Mouse (Mus musculus) liver, adult 2 months (tissue): ENCODE measurements around the gene Zfp626.

Source experiments
- CTCF ChIP-seq: fragments of 200-500 bp; IDR thresholded peaks from 2 replicates; pipeline ENCODE4 v1.5.1; 2011; ENCODE audit warnings: low read depth, low read length, control low read depth
- POLR2A ChIP-seq: fragments of 200-500 bp; IDR thresholded peaks from 2 replicates; pipeline ENCODE4 v1.6.1; 2011; ENCODE audit warnings: low read length, control low read depth; ENCODE audit not compliant: insufficient read depth; ENCODE audit errors: extremely low read depth

GRCm38 (mm10) chr7:27837896-27838295 is 30.9 kb downstream of the Zfp626 start:
- TF ChIP-seq CTCF (no peak), POLR2A (no peak)
